Mouse (Mus musculus) lung, adult 2 months (tissue): ENCODE results near the gene Taok3.

ENCODE experiments used
- CTCF ChIP-seq: fragments of 200-500 bp; IDR thresholded peaks from 2 replicates; pipeline ENCODE4 v1.5.1; 2011; ENCODE audit warnings: mild to moderate bottlenecking, low read length, control low read depth; ENCODE audit not compliant: insufficient read depth
- POLR2A ChIP-seq: fragments of 200-500 bp; IDR thresholded peaks from 2 replicates; pipeline ENCODE4 v1.6.1; 2011; ENCODE audit warnings: low read depth, mild to moderate bottlenecking, control low read depth, low read length, borderline replicate concordance; ENCODE audit errors: extremely low read depth

DNA sequence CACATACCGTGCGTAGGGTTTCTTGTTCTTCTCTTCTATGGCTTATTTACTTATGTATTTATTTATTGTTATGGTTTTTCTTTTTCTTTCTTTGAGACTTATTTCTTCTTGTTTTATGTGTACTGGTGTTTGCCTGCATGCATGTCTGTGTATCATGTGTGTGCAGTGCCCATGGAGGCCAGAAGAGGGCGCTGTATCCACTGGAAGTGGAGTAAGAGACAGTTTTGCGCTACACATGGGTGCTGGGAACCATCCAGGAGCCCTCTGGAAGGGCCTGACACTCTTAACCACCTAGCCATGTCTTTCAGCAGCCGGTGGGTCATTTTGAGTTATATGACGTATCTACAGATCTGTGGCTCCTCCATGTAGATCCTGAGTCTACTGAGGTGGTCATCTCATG is 64.9 kb downstream of the Taok3 start:
- 0 out of 2 replicates have a peak, but pooled peaks have one; percentile 10 for TF ChIP-seq CTCF
- no peak for TF ChIP-seq POLR2A
